Mouse (Mus musculus) limb, embryonic 10.5 days (tissue): Measurements from ENCODE around the gene Des. TPM values are rescaled to one million over a fixed set of nuclear protein-coding genes. Genes with fewer than 3 reads are reported as not detected.

ENCODE experiments used
- polyA plus RNA-seq: library from polyadenylated mRNA; unstranded; fragments of >200 nt; fragmentation: Nextera tagmentation; extraction: Ambion mirVana; gene quantifications from 2 replicates; pipeline ENCODE4 v1.2.1, GENCODE M21; 2016

Gene Des
- polyA plus RNA-seq, 1 experiment from 2014 or later: 6.2 TPM

Other genes starting within 250 kb of the Des start
- gene Nhej1, start 235.1 kb upstream of the Des start, polyA plus RNA-seq: 13.1 and 13.3 TPM in 2 replicates
- 0.11 TPM in 1 of 2 replicates, not detected in the other for gene Slc23a3, start 226.4 kb upstream of the Des start, polyA plus RNA-seq
- 35.6 and 41.3 TPM in 2 replicates for gene Cnppd1, start 217.6 kb upstream of the Des start, polyA plus RNA-seq
- 31.5 and 35.3 TPM in 2 replicates for gene Retreg2, start 217.6 kb upstream of the Des start, polyA plus RNA-seq
- gene Zfand2b, start 191.7 kb upstream of the Des start, polyA plus RNA-seq: 28.7 and 35.5 TPM in 2 replicates
- gene Abcb6, start 179.9 kb upstream of the Des start, polyA plus RNA-seq: 38.0 and 39.0 TPM in 2 replicates
- 22.0 and 24.8 TPM in 2 replicates for gene Ankzf1, start 168.2 kb upstream of the Des start, polyA plus RNA-seq
- gene Atg9a, start 168.1 kb upstream of the Des start, polyA plus RNA-seq: 19.1 and 23.9 TPM in 2 replicates
- 10.3 and 12.8 TPM in 2 replicates for gene Glb1l, start 149.5 kb upstream of the Des start, polyA plus RNA-seq
- gene Stk16, start 149.5 kb upstream of the Des start, polyA plus RNA-seq: 146 and 149 TPM in 2 replicates
- gene Tuba4a, start 140.5 kb upstream of the Des start, polyA plus RNA-seq: 10.0 and 10.7 TPM in 2 replicates
- gene A630095N17Rik, start 128.2 kb upstream of the Des start, polyA plus RNA-seq: not detected in 2 replicates
- gene Dnajb2, start 123.9 kb upstream of the Des start, polyA plus RNA-seq: 23.8 and 29.9 TPM in 2 replicates
- gene Ptprn, start 95.8 kb upstream of the Des start, polyA plus RNA-seq: 0.11 and 0.13 TPM in 2 replicates
- gene Resp18, start 81.9 kb upstream of the Des start, polyA plus RNA-seq: not detected in 2 replicates
- 117 and 132 TPM in 2 replicates for gene Dnpep, start 42.3 kb upstream of the Des start, polyA plus RNA-seq
- 45.7 and 49.6 TPM in 2 replicates for gene Speg, start 15.0 kb downstream of the Des start, polyA plus RNA-seq
- 50.4 and 61.7 TPM in 2 replicates for gene Gmppa, start 75.6 kb downstream of the Des start, polyA plus RNA-seq
- 0.31 and 0.59 TPM in 2 replicates for gene Asic4, start 90.1 kb downstream of the Des start, polyA plus RNA-seq
- gene Chpf, start 119.0 kb downstream of the Des start, polyA plus RNA-seq: 23.7 and 28.8 TPM in 2 replicates
- 0.35 and 0.69 TPM in 2 replicates for gene Tmem198, start 119.2 kb downstream of the Des start, polyA plus RNA-seq
- 68.0 and 75.5 TPM in 2 replicates for gene Obsl1, start 146.1 kb downstream of the Des start, polyA plus RNA-seq
- gene Inha, start 146.7 kb downstream of the Des start, polyA plus RNA-seq: 2.4 and 4.2 TPM in 2 replicates
- 31.6 and 33.8 TPM in 2 replicates for gene Stk11ip, start 161.2 kb downstream of the Des start, polyA plus RNA-seq
- 13.9 and 18.9 TPM in 2 replicates for gene Slc4a3, start 185.9 kb downstream of the Des start, polyA plus RNA-seq